Mouse (Mus musculus): ENCODE measurements around the gene Zfp324.
"Not testable (repeated sequence)": the region's sequence is repeated elsewhere in the genome, so short reads cannot be mapped to it uniquely, and the experiment has no call there.

The Zfp324 gene

DNA sequence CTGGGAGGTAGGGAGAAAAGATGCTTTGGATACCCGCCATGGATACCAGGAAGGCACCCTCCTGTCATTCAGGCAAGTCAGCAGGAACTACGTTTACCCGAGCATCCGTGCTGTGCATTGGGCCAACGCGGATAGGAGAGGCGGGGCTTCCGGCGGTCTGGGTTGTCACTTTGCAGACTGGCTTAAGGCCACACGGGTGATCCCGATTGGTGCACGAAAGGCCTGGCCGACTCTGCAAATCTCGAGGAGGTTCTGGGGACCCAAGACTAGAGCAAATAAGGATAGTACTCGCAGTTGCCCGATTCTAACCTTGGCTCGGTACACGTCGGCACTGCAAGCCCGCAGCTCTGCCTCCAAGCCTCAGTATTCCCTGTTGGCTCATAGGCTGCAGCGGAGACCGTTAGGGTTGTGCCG lies at the start of gene Zfp324:
TSS of gene Zfp324 (plus strand) at position 161 of the 414 bp plus-strand sequence.
- in situ Hi-C loops (cut with MboI, MseI), result no loop called here

DNA sequence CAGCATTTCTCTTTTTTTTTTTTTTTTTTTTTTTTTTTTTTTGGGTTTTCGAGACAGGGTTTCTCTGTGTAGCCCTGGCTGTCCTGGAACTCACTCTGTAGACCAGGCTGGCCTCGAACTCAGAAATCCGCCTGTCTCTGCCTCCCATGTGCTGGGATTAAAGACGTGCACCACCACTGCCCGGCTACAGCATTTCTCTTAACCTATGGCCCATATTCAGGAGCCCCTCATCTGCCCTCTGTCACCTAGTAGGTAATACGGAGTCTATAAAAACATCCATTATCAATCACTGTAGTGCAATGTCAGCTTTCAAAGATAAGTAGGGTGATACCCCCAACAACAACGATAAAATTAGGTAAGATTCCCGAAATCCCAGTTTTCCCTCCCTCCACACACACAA lies 45.1 kb upstream of the Zfp324 start:
- in situ Hi-C loops (cut with MboI, MseI), result not testable (repeated sequence)

DNA sequence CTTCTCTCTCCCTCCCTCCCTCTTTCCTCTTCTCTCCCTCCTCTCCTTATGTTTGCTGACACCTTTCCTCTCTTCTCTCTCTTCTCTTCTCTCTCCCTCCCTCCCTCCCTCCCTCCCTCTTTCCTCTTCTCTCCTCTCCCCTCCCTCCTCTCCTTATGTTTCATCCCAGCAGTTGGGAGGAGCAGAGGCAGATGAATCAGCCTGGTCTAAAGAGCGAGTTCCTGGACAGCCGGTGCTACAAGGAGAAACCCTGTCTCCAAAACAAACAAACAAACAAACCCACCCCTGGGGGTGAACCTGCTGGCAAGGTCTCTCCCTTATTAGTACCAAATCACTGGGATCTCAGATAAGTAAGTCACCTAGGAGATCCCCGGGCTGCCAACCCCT lies 44.3 kb upstream of the Zfp324 start:
- in situ Hi-C loops (cut with MboI, MseI), result no loop called here

DNA sequence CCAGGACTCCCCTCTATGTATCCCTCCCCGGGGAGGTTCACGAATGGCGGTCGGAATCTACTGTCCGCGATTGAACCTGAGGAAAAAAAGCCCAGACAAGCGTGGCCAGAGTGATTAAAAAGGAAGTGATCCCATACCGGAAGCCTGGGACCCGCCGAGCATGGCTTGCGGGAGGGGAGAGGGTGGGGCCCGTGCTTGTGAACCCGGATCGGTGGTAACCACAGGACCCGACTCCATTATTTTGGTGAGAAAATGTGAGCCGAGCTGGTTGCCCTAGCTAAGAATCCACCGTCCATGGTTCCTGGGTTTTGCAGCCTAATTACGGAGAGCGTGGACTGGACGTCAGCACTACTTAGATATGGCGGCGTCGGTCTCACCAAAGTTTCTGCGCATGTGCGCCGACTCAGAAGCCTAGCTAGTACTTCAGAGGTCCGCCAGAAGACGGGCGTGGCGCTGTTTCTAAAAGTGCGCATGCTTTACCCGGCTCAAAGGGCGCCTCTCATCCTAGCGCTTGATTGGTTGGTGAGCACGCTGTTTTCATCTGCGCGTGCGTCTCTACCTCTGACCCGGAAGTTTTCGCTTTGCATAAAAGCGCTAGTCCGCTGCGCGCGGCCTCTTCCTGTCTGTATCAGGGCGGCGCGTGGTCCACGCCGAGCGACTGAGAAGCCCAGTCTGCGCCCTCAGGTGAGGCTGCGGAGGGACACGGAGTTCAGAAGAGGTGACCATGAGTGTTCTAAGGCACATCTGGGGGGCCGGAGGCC lies 43.8 kb upstream of the Zfp324 start, which contains the start of gene Rps5:
TSS of gene Rps5 (plus strand) at position 586 of the 761 bp plus-strand sequence.
- in situ Hi-C loops (cut with MboI, MseI), result no loop called here

DNA sequence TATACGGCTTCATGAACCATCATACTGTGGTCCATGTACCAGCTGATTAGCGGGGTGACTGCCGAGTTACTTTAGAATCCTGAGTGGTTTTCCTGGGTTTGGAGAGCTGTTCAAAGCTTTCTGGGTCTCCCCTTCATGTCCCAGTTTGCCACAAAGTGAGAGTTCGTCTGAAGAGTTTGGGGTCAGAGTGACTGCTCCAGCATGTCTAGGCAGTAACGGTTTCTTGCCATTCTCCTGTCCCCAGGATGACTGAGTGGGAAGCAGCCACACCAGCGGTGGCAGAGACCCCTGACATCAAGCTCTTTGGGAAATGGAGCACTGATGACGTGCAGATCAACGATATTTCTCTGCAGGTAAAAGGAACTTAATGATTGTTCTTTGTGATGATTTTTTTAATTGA lies 42.9 kb upstream of the Zfp324 start:
- in situ Hi-C loops (cut with MboI, MseI), result no loop called here

DNA sequence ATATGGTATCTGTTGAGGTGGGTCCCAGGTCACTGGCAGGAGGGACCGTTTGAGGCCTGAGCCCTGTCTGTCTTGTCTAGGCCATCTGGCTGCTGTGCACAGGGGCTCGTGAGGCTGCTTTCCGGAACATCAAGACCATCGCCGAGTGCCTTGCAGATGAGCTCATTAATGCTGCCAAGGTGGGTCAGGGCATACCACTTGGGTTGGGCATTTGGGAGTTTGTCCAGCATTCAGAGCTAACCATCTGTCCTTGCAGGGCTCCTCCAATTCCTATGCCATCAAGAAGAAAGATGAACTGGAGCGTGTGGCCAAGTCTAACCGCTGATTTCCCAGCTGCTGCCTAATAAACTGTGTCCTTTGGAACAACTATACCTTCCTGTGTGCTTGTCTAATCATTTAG lies 39.3 kb upstream of the Zfp324 start:
- in situ Hi-C loops (cut with MboI, MseI), result no loop called here

DNA sequence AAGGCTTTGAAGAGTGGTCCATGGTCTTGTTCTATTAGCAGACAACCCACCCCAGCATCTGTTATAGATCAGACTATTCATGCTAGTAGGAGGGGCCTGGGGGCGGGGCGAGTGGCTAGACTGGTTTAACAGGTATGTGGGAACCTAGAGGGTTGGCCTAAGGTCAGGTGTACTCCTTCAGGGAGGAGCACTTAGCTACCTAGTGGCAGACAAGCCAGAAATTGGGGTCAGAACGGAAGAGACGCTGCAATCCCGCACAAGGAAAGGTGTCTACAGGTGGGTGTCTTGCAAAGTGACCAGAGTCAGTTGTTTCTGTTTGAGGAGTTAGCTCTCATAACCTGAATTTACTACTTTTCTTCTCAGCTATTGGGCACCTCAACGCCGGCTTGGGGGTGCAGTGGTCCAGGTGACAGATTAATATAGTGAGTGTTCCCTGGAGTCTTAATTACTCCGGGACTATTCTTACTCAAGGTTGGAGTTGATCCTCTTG lies 38.4 kb upstream of the Zfp324 start, which contains the start of gene Rnf225:
TSS of gene Rnf225 (plus strand) at position 226 of the 490 bp plus-strand sequence.
- in situ Hi-C loops (cut with MboI, MseI), result no loop called here

- in situ Hi-C loops (cut with MboI, MseI), result no loop called here
Measured at GRCm38 (mm10) chr7:12927693-12928589, 37.7 kb upstream of the Zfp324 start.

- in situ Hi-C loops (cut with MboI, MseI), result no loop called here
Measured at GRCm38 (mm10) chr7:12933615-12934140, 32.0 kb upstream of the Zfp324 start.

GRCm38 (mm10) chr7:12934808-12935207 lies 30.8 kb upstream of the Zfp324 start:
- in situ Hi-C loops (cut with MboI, MseI), result no loop called here

GRCm38 (mm10) chr7:12937254-12937803 lies 28.3 kb upstream of the Zfp324 start:
- in situ Hi-C loops (cut with MboI, MseI), result not testable (repeated sequence)

DNA sequence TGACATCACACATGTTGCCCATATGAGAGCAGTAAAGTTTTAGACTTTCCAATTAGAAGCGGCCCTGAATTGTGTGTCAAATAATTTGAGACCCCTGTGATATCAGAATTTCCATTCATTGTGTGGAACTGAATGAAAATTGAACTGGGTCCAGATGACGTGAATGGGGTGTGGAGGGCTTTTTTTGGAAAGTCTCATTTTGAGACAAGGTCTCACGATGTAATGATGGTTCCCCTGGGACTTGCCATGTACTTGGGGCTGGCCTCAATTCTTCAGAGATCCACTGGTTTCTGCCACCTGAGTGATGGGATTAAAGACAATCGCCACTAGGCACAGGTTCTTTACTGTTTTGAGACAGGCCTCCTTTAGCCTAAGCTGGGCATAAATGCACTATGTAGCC lies 25.0 kb upstream of the Zfp324 start:
- in situ Hi-C loops (cut with MboI, MseI), result loop anchor here in 1 of 2 experiments (5.0 kb wide), 1 partner anchor 67 kb away; no protein-coding TSS in a partner anchor

- in situ Hi-C loops (cut with MboI, MseI), result loop anchor here in 1 of 2 experiments (5.0 kb wide), 1 partner anchor 64 kb away; no protein-coding TSS in a partner anchor
Measured at GRCm38 (mm10) chr7:12943488-12943887, 22.1 kb upstream of the Zfp324 start.

DNA sequence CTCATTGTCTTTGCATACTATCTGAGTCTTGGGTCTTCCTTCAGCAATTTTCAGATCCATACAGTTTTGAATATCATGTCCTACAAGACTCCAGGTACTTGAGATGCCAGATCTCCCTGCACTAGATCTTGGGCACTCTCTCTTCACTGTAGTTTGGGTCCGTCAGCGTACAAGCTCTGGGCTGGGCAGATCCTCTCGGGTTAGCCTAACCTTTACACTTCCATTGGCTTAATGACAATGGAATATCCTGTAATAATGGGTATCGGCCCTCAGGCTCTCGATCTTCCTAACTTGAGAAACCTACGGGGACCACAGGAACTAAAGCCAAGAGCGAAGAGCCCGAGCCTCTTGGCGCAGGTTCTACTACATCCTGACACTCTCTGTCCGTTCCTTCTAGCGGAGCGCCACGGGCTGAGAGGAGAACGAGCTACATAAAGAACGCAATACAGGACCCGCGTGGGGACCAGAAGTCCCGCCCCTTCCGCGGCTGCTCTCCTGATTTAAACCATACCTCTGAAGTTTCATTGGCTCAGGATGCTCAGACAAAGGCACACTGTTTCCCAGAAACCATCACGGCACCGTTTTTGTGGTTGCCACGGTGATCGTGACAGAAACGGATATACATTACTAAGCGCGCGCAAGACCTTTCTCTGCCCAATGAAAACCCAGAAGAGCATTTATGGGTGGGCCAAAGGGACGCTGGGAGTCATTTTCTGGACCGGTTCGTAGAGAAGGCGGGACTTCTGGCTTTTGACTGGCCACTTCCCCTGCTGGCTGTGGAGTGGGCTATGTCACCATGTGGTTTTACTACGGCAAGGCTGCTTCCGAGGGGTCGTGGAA lies 16.4 kb upstream of the Zfp324 start:
- in situ Hi-C loops (cut with MboI, MseI), result no loop called here

DNA sequence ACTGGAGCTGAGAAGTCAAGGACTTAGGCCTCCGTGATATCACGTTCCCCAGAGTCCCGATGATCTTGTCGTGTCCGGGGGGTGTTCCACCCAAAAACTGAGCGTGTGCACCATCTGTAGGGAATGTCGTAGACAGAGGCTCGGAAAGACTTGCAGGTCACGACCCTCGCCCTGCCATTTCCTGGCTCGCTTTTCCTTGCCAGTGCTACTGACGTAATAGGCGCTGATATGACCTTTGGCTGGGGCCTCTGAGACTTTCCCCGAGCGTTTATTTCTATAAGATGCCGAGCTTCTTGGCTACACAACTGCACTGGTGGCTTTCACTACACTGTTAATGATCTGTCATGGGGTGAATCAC lies 15.8 kb upstream of the Zfp324 start:
- in situ Hi-C loops (cut with MboI, MseI), result loop anchor here in 1 of 2 experiments (5.0 kb wide), 1 partner anchor 57 kb away; no protein-coding TSS in a partner anchor

DNA sequence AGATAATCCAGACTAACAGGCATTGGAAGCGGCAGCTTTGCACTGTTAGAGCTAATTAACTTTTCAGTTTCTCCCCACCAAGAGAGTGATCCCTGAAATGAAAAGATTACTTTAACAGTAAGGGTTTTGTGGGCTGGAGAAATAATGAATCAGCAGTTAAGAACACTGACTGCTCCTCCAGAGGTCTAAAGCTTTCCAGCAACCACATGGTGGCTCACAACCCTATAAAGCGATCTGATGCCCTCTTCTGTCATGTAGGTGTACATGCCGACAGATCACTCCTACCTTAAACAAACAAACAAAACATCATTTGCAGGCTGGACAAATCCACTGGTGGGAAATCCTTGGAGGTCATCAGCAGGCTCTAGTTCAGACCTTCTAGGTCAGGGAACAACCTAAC lies 10.7 kb upstream of the Zfp324 start:
- in situ Hi-C loops (cut with MboI, MseI), result loop anchor here in 1 of 2 experiments (5.0 kb wide), 1 partner anchor 52 kb away; no protein-coding TSS in a partner anchor

- in situ Hi-C loops (cut with MboI, MseI), result no loop called here
Measured at GRCm38 (mm10) chr7:12957511-12957910, 8.1 kb upstream of the Zfp324 start.

DNA sequence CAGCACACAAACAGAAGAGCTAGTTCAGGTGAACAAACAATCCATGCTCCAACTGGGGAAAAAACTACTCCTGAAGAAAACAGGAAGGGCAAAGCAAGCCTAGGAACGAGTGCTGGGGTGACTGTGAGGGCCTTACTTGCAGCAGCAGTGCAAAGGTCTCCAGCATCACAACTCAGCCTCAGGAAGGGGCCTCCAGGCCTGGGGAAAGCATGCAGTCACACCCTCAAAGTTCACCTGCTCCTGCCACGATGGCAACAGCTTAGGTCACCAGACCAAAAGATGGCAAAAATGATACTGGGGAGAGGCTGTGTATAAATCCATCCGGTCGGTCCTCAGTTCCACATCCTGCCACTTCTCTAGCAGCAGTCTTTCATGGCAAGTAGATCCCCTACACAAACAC lies 6.7 kb upstream of the Zfp324 start:
- in situ Hi-C loops (cut with MboI, MseI), result no loop called here

- in situ Hi-C loops (cut with MboI, MseI), result no loop called here
Measured at GRCm38 (mm10) chr7:12959718-12960117, 5.9 kb upstream of the Zfp324 start.

DNA sequence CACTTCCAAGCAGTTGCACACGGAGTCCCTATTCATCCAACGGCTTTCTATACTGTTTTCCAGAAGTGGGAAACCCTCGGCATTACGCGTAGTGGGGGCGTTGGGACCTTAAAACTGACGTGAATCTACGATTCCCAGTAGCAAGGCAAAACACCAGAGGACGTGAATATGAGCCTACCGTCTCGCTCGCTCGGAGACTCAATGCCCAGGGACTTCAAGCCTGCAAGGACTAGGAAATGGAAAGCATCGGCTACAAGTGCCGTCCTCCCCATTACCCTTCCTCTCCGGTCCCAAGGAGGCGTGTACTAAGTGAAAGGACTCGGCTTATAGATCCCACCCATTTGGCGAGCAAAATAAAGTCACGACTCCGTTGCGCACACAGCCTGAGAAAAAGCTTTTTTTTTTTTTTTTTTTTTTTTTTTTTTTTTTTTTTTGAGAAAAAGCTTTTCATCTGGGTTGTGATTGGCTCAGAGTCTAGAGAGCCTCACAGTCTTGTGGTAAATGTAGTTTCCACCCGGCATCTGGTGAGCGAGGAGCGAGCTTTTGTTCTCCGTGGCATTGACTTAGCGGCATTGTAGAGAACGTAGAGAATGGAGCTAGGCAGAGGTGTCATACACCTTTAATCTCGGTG lies 4.0 kb upstream of the Zfp324 start:
- in situ Hi-C loops (cut with MboI, MseI), result no loop called here

All from T-helper 17 cell (primary cell).